Mouse (Mus musculus) lung, embryonic 14.5 days (tissue): ENCODE data around the gene Tulp2. TPM values are rescaled to one million over a fixed set of nuclear protein-coding genes. Genes with fewer than 3 reads are reported as not detected.
A peak's percentile ranks its signal among the peaks of the same experiment; 100 is the strongest.
"Not testable (repeated sequence)": the region's sequence is repeated elsewhere in the genome, so short reads cannot be mapped to it uniquely, and the experiment has no call there.

ENCODE experiments used
- ATAC-seq: fragments of 200-750 bp; cut with Nextera tagmentation; 2 replicates; pipeline ENCODE4 v1.8.0; 2017; ENCODE audit warnings: mild to moderate bottlenecking, moderate TSS enrichment, moderate library complexity; ENCODE audit not compliant: insufficient read depth
- DNase-seq: peaks from one replicate; pipeline ENCODE4 v3.0.0-alpha.2; 2015
- H3K27ac ChIP-seq: fragments of 300-500 bp; sonication (generic); 2 replicates; pipeline ENCODE4 v1.5.1; 2014; ENCODE audit warnings: low read depth, mild to moderate bottlenecking, moderate library complexity
- H3K27me3 ChIP-seq: fragments of 300-500 bp; sonication (generic); 2 replicates; pipeline ENCODE4 v1.6.1; 2014; ENCODE audit warnings: low read length, control low read depth; ENCODE audit not compliant: insufficient read depth
- H3K36me3 ChIP-seq: fragments of 300-500 bp; sonication (generic); 2 replicates; pipeline ENCODE4 v1.6.1; 2014; ENCODE audit warnings: control low read depth; ENCODE audit not compliant: insufficient read depth
- H3K4me1 ChIP-seq: fragments of 300-500 bp; sonication (generic); 2 replicates; pipeline ENCODE4 v1.6.1; 2014; ENCODE audit warnings: antibody characterized with exemption, control low read depth; ENCODE audit not compliant: insufficient read depth
- H3K4me2 ChIP-seq: fragments of 300-500 bp; sonication (generic); 2 replicates; pipeline ENCODE4 v1.6.1; 2014; ENCODE audit warnings: mild to moderate bottlenecking
- H3K4me3 ChIP-seq: fragments of 300-500 bp; sonication (generic); 2 replicates; pipeline ENCODE4 v1.5.1; 2014; ENCODE audit warnings: low read depth, low read length
- H3K9ac ChIP-seq: fragments of 300-500 bp; sonication (generic); 2 replicates; pipeline ENCODE4 v1.6.1; 2014
- H3K9me3 ChIP-seq: fragments of 300-500 bp; sonication (generic); 2 replicates; pipeline ENCODE4 v1.6.1; 2016; ENCODE audit warnings: low read depth, low read length, control low read depth
- CTCF ChIP-seq: IDR thresholded peaks from 2 replicates; pipeline ENCODE4 v1.5.1; 2016; ENCODE audit warnings: antibody characterized with exemption, low read depth
- WGBS: fragments of 180-500 bp; shearing (Covaris S2); extraction: QIAGEN DNeasy Blood & Tissue Kit; methylation state at CpG from one replicate; pipeline ENCODE4 v1.1.7; 2014; 5-methylcytosine and 5-hydroxymethylcytosine counted together
- polyA plus RNA-seq: library from polyadenylated mRNA; unstranded; fragments of >200 nt; fragmentation: Nextera tagmentation; extraction: Ambion mirVana; gene quantifications from 2 replicates; pipeline ENCODE4 v1.2.1, GENCODE M21; 2014

The Tulp2 gene
- polyA plus RNA-seq, 1 experiment from 2014 or later = 0.86 TPM

GRCm38 (mm10) chr7:45454971-45455370, 26.7 kb upstream of the Tulp2 start:
- H3K4me3 ChIP-seq = no peak overlapping the region

GRCm38 (mm10) chr7:45455932-45456696, 25.6 kb upstream of the Tulp2 start:
- Histone ChIP-seq H3K4me1 (peaks cover 23% of the 10 kb centered on the region), H3K27ac (no peak overlapping the region), H3K36me3 (peaks cover 67% of the 10 kb centered on the region), H3K4me3 (no peak overlapping the region), H3K9me3 (no peaks in the 10 kb centered on the region), H3K4me2 (0 out of 2 replicates have a peak overlapping the region, but pooled peaks have one; percentile 83), H3K27me3 (no peaks in the 10 kb centered on the region), H3K9ac (no peak overlapping the region)
- ATAC-seq = no peak
- TF ChIP-seq CTCF = no peak
- DNase-seq = peak; percentile 24
- 71% methylated on average over 13 of the region's 13 CpGs for WGBS

More at GRCm38 (mm10) chr7:45454971-45455370, 26.7 kb upstream of the Tulp2 start:
- DNase-seq = no peak
- 84% methylated on average over 15 of the region's 15 CpGs for WGBS
- no peak for TF ChIP-seq CTCF
- no peak for ATAC-seq
- peaks cover 12% of the 10 kb centered on the region for H3K4me1 ChIP-seq
- H3K9ac ChIP-seq = no peak overlapping the region
- H3K4me2 ChIP-seq = no peak overlapping the region
- no peaks in the 10 kb centered on the region for H3K27me3 ChIP-seq
- no peak overlapping the region for H3K27ac ChIP-seq
- peaks cover 71% of the 10 kb centered on the region for H3K36me3 ChIP-seq
- H3K9me3 ChIP-seq = no peaks in the 10 kb centered on the region

- Histone ChIP-seq H3K36me3 (peaks cover 65% of the 10 kb centered on the region), H3K4me1 (peaks cover 23% of the 10 kb centered on the region), H3K9ac (no peak overlapping the region; the same call in 1 of the 2 replicates), H3K27me3 (no peaks in the 10 kb centered on the region), H3K9me3 (no peaks in the 10 kb centered on the region), H3K4me2 (peak overlapping the region; percentile 83), H3K4me3 (peak overlapping the region; percentile 51; the same call in 1 of the 2 replicates), H3K27ac (peak overlapping the region; percentile 52; the same call in 1 of the 2 replicates)
- no peak for TF ChIP-seq CTCF
- DNase-seq = peak; percentile 26
- ATAC-seq = no peak
- WGBS = 37% methylated on average over 9 of the region's 9 CpGs
These were observed 24.9 kb upstream of the Tulp2 start for GRCm38 (mm10) chr7:45456721-45457203.

GRCm38 (mm10) chr7:45457204-45458060, 24.2 kb upstream of the Tulp2 start:
- peak overlapping the region; percentile 83 for H3K4me2 ChIP-seq
- peaks cover 23% of the 10 kb centered on the region for H3K4me1 ChIP-seq
- no peak for TF ChIP-seq CTCF
- peak overlapping the region; percentile 90 for H3K9ac ChIP-seq
- H3K36me3 ChIP-seq = peaks cover 65% of the 10 kb centered on the region
- WGBS = 49% methylated on average over 10 of the region's 10 CpGs
- H3K27me3 ChIP-seq = no peaks in the 10 kb centered on the region
- H3K27ac ChIP-seq = peak overlapping the region; percentile 52; the same call in 1 of the 2 replicates
- DNase-seq (peak; percentile 35), ATAC-seq (no peak)
- H3K4me3 ChIP-seq = peak overlapping the region; percentile 51
- no peaks in the 10 kb centered on the region for H3K9me3 ChIP-seq

- Histone ChIP-seq H3K27ac (peak overlapping the region; percentile 96), H3K4me2 (peak overlapping the region; percentile 83), H3K36me3 (peaks cover 68% of the 10 kb centered on the region), H3K9me3 (no peaks in the 10 kb centered on the region), H3K27me3 (no peaks in the 10 kb centered on the region), H3K4me3 (peak overlapping the region; percentile 51), H3K9ac (peak overlapping the region; percentile 90), H3K4me1 (peaks cover 23% of the 10 kb centered on the region)
- under 1% methylated on average over 39 of the region's 43 CpGs for WGBS
- no peak for TF ChIP-seq CTCF
- peak; percentile 91 for DNase-seq
- ATAC-seq = peak; percentile 75
These were observed 22.7 kb upstream of the Tulp2 start for GRCm38 (mm10) chr7:45458748-45459563.

- peak; percentile 99 for DNase-seq
- peaks cover 68% of the 10 kb centered on the region for H3K36me3 ChIP-seq
These were observed 22.0 kb upstream of the Tulp2 start, which contains the start of gene Ftl1 for GRCm38 (mm10) chr7:45459564-45460140. TSS of gene Ftl1 (minus strand) at chr7:45459884.

More at GRCm38 (mm10) chr7:45459564-45460140, 22.0 kb upstream of the Tulp2 start, which contains the start of gene Ftl1:
- H3K4me2 ChIP-seq = peak within 1 kb of the TSS; percentile 83
- not testable (repeated sequence) for H3K9me3 ChIP-seq, H3K27me3 ChIP-seq
- H3K4me3 ChIP-seq = peak within 1 kb of the TSS; percentile 51
- H3K27ac ChIP-seq = peak within 1 kb of the TSS; percentile 96
- H3K9ac ChIP-seq = peak within 1 kb of the TSS; percentile 90
- H3K4me1 ChIP-seq = peaks cover 23% of the 10 kb centered on the region
- under 1% methylated on average over 31 of the region's 37 CpGs for WGBS
- ATAC-seq = peak; percentile 94
